Mouse (Mus musculus): ENCODE measurements at regions not wholly inside any gene's neighbourhood (a gene's known extent, or its start where the extent isn't known, plus 50 kb on each side); places are given as distances from the start of the nearest gene placed in this dataset.

DNA sequence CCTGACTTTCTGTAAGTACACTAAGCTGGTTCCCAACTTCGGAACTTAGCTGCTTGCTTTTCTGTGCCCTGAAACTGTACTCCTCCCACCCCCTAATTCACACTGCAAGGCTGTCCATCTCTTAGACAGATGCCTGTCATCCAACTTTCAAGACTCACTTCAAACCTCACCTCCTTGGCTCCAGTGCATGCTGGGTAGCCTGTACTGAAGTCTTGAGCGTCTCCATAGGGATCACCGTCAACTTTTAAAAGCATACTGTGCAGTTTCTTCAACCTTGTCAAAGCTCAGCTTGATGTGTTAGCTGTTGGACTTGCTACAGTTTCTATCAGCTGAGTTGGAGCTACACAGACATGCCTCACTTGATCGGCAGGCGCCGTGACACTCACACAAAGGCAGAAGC lies 126.5 kb upstream of the Tut7 start:
- Histone ChIP-seq H3K4me3 (ENCODE audit: insufficient read depth, low read length) (no peak overlapping the region), H3K4me1 (ENCODE audit: control insufficient read depth, insufficient read depth, low read length) (no peaks in the 10 kb centered on the region; the same call in 1 of the 2 replicates), H3K27ac (ENCODE audit: insufficient read depth, low read length) (no peak overlapping the region)
- TF ChIP-seq POLR2A (IDR thresholded peaks at IDR 0.05; ENCODE audit: low read depth, low read length) (no peak), CTCF (IDR thresholded peaks at IDR 0.05; ENCODE audit: borderline replicate concordance, insufficient read depth, low read length) (no peak)

DNA sequence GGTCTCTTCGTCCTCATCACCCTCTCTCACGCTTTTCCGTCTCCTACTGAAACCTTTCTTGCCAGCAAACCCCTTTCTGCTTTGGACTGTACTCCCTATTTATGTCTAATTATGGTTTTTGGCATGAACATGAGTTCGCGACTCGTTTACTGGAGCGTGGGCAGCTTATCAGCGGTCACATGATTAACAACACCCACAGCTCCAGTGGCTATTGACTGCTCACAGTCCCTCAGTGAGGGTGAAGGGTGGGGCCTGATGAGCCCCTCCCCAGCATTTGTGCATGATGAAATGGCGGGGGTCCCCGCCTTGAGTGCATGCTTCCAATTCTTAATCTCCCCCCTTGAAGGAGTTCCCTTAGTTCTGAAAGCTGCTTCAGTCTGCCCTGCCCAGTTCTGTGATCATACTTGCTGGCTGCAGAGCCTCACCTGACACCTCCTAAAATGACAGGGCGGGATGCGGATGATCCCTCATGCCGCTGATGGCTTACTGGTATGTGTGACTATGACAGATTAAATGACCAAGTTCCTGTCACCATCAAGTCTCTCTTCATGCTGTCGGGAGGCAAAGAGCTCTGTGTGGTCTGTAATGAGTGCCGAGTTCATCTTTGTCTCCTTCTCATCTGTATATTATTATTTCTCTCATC lies 125.7 kb upstream of the Tut7 start:
- Histone ChIP-seq H3K27ac (ENCODE audit: insufficient read depth, low read length) (no peak overlapping the region), H3K4me3 (ENCODE audit: insufficient read depth, low read length) (no peak overlapping the region), H3K4me1 (ENCODE audit: control insufficient read depth, insufficient read depth, low read length) (no peaks in the 10 kb centered on the region; the same call in 1 of the 2 replicates)
- no peak for TF ChIP-seq POLR2A (IDR thresholded peaks at IDR 0.05; ENCODE audit: low read depth, low read length)
- no peak for TF ChIP-seq CTCF (IDR thresholded peaks at IDR 0.05; ENCODE audit: borderline replicate concordance, insufficient read depth, low read length)

DNA sequence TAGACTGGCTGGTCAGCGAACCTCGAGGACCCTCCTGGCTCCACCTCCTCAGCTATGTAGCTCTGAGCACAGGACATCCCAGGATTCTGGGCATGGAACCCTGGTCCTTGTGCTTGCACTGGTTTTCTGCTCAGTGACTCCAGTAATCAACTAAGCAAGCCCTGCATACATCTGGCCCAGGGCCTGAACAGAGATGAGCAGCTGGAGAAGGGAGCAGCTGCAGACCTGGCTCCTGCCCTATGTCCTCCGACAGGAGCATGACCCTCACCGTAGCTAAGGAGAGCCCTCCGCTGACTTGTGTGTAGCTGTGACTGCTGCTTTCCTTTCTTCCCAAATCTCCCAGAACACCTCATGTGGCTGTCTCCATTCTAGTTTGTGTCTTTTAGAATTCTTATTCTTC lies 124.5 kb upstream of the Tut7 start:
- TF ChIP-seq CTCF (IDR thresholded peaks at IDR 0.05; ENCODE audit: borderline replicate concordance, insufficient read depth, low read length) (no peak), POLR2A (IDR thresholded peaks at IDR 0.05; ENCODE audit: low read depth, low read length) (no peak)
- no peaks in the 10 kb centered on the region; the same call in none of the 2 replicates for H3K4me1 ChIP-seq (ENCODE audit: control insufficient read depth, insufficient read depth, low read length)
- no peak overlapping the region for H3K4me3 ChIP-seq (ENCODE audit: insufficient read depth, low read length)
- no peak overlapping the region for H3K27ac ChIP-seq (ENCODE audit: insufficient read depth, low read length)

DNA sequence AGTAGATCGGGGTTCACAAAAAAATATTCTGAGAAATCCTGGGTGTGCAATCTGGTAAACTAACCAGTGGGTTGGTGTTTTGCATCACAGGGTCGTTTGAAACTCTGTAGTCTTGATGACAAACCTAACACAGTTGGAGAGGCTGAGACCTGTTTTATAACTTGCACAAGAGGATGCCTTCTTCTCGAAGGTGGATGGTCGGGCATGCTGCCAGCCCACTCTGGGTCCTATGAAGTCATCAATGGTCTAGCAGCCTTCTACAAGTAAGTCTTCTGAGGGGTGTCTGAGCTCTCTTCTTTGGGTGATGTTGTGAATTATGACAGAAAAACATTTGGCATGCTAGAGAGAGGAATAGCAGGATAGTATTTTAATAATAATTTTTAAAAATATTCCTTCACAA lies 123.6 kb upstream of the Tut7 start:
- Histone ChIP-seq H3K4me1 (ENCODE audit: control insufficient read depth, insufficient read depth, low read length) (peaks cover 5% of the 10 kb centered on the region), H3K27ac (ENCODE audit: insufficient read depth, low read length) (no peak overlapping the region), H3K4me3 (ENCODE audit: insufficient read depth, low read length) (no peak overlapping the region)
- TF ChIP-seq POLR2A (IDR thresholded peaks at IDR 0.05; ENCODE audit: low read depth, low read length) (no peak), CTCF (IDR thresholded peaks at IDR 0.05; ENCODE audit: borderline replicate concordance, insufficient read depth, low read length) (no peak)

- Histone ChIP-seq H3K27ac (ENCODE audit: insufficient read depth, low read length) (no peak overlapping the region), H3K4me3 (ENCODE audit: insufficient read depth, low read length) (no peak overlapping the region), H3K4me1 (ENCODE audit: control insufficient read depth, insufficient read depth, low read length) (peaks cover 10% of the 10 kb centered on the region)
- TF ChIP-seq CTCF (IDR thresholded peaks at IDR 0.05; ENCODE audit: borderline replicate concordance, insufficient read depth, low read length) (no peak), POLR2A (IDR thresholded peaks at IDR 0.05; ENCODE audit: low read depth, low read length) (no peak)
Observed at GRCm38 (mm10) chr13:59945631-59946030, 122.7 kb upstream of the Tut7 start.

DNA sequence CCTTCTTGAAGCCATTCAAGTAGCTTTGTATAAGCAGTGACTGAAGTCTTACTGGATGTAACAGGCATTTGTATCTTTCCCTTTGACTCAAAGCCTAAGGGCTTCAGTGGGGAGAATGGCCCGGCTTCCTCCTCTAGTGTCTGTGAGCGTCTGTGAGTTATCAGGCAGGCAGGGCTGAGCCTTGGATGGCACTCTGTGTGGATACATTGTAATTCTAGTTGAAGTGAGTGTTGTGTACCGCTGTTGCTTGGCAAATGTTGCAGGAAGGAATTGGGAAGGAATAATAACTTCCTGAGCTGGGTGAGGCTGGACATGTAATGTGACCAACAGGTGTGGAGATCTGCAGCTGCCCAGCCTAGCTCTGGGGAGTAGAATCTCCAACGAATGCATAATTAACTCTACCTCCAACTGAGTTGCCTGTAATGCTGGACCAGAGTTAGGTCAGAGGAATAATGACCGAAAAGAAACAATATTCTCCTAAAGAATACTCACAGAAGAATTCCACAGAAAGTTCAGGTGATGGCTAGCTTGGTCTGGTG lies 120.7 kb upstream of the Tut7 start:
- Histone ChIP-seq H3K4me3 (ENCODE audit: insufficient read depth, low read length) (no peak overlapping the region), H3K27ac (ENCODE audit: insufficient read depth, low read length) (no peak overlapping the region), H3K4me1 (ENCODE audit: control insufficient read depth, insufficient read depth, low read length) (peaks cover 10% of the 10 kb centered on the region)
- TF ChIP-seq POLR2A (IDR thresholded peaks at IDR 0.05; ENCODE audit: low read depth, low read length) (no peak), CTCF (IDR thresholded peaks at IDR 0.05; ENCODE audit: borderline replicate concordance, insufficient read depth, low read length) (no peak)

- H3K27ac ChIP-seq (ENCODE audit: insufficient read depth, low read length) = no peak overlapping the region
- H3K4me1 ChIP-seq (ENCODE audit: control insufficient read depth, insufficient read depth, low read length) = peaks cover 10% of the 10 kb centered on the region
- H3K4me3 ChIP-seq (ENCODE audit: insufficient read depth, low read length) = no peak overlapping the region
- TF ChIP-seq POLR2A (IDR thresholded peaks at IDR 0.05; ENCODE audit: low read depth, low read length) = no peak
- TF ChIP-seq CTCF (IDR thresholded peaks at IDR 0.05; ENCODE audit: borderline replicate concordance, insufficient read depth, low read length) = no peak
Observed at GRCm38 (mm10) chr13:59943020-59943419, 120.1 kb upstream of the Tut7 start.

DNA sequence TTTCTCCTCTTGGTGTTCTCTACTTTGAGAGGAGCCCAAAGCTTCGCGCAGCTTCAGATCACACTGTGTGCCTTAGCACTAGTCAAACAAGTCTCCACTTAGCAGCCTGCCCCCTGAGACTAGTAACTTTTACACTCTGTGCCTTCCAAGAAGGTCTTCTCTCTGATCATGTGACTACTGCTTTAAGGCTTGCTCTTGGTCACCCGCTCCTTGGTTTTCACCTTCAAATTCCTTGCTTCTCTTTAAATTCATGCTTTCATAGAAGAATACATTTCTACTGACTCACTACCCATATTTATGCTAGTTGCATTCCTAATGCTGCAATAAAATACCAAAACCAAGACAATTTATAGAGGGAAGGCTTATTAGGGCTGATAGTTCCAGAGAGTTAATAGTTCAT lies 118.6 kb upstream of the Tut7 start:
- H3K4me3 ChIP-seq (ENCODE audit: insufficient read depth, low read length) = no peak overlapping the region
- H3K27ac ChIP-seq (ENCODE audit: insufficient read depth, low read length) = peak overlapping the region; percentile 92
- peaks cover 10% of the 10 kb centered on the region for H3K4me1 ChIP-seq (ENCODE audit: control insufficient read depth, insufficient read depth, low read length)
- TF ChIP-seq CTCF (IDR thresholded peaks at IDR 0.05; ENCODE audit: borderline replicate concordance, insufficient read depth, low read length) = no peak
- no peak for TF ChIP-seq POLR2A (IDR thresholded peaks at IDR 0.05; ENCODE audit: low read depth, low read length)

DNA sequence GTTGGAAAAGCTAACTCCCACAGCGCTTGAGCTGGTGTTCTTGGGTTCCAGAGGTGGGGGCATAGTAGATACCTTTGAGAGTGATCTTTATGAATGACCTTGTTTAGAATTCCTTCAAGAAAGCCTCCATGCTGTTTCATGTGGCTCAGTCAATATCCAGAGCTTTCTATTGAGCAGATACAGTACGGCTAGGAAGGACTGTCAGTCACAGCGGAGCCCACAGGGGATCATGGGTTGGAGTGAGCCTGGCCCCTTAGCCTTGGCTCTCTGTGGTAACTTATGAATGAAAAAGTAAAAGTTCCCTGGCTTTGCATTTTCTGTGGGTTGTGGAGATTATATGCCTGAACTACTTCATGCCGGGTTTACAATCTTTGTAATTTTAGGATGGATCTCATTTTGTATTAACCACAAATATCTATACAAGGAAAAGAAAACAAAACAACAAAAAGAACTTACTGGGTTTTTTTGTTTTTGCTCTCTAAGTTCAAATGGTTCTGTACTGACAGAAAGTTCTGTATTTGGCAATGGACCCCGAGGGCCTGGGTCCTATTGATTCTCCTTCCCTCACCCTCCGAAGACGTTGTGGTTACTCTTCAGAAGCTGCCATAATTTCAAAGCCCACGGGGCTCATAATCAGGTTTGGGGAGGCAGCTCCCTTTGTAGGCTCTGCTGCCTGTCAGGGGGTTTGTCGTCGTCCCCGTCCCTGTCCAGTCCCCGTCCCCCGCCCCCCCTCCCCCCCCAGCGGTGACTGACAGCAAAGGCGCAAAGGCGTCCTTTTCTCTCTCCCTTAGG lies 117.7 kb upstream of the Tut7 start:
- no peak overlapping the region for H3K4me3 ChIP-seq (ENCODE audit: insufficient read depth, low read length)
- H3K27ac ChIP-seq (ENCODE audit: insufficient read depth, low read length) = no peak overlapping the region
- H3K4me1 ChIP-seq (ENCODE audit: control insufficient read depth, insufficient read depth, low read length) = peaks cover 10% of the 10 kb centered on the region
- TF ChIP-seq POLR2A (IDR thresholded peaks at IDR 0.05; ENCODE audit: low read depth, low read length) = no peak
- TF ChIP-seq CTCF (IDR thresholded peaks at IDR 0.05; ENCODE audit: borderline replicate concordance, insufficient read depth, low read length) = no peak

DNA sequence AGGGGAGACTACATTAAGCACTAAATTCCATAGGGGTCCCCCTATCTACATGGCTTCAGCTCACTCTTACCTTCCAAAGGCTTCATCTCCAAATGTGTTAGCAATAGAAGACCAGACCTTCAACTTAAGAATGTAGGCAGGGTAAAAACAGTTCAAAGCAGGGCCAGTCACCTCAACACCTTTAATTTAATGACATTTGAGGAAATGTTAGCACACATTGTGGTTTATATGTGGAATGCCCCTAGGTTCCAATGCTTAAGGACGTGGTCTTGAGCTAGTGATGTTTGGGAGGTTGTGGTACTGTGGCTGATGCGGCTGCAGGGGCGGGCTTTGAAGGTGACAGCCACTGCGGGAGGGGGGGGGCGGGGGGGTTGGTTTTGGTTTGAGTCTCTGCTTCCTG lies 116.9 kb upstream of the Tut7 start:
- Histone ChIP-seq H3K4me1 (ENCODE audit: control insufficient read depth, insufficient read depth, low read length) (peaks cover 10% of the 10 kb centered on the region), H3K27ac (ENCODE audit: insufficient read depth, low read length) (no peak overlapping the region), H3K4me3 (ENCODE audit: insufficient read depth, low read length) (no peak overlapping the region)
- no peak for TF ChIP-seq POLR2A (IDR thresholded peaks at IDR 0.05; ENCODE audit: low read depth, low read length)
- TF ChIP-seq CTCF (IDR thresholded peaks at IDR 0.05; ENCODE audit: borderline replicate concordance, insufficient read depth, low read length) = no peak
